7 mouse cellular contexts compared by ENCODE assay signal in genomic region chr7:89980133-89980484, GRCm38 (mm10). TPM values are rescaled to one million over a fixed set of nuclear protein-coding genes. Genes with fewer than 3 reads are reported as not detected.
A peak's percentile ranks its signal among the peaks of the same experiment; 100 is the strongest.
DNase-seq lines count a peak whose midpoint lies in the region; ATAC-seq and TF ChIP-seq lines count a peak whose summit lies in the region.

No protein-coding gene starts in this region.

- no peak for DNase-seq in lung, postnatal 0 days (ENCODE audit: low spot score)
- DNase-seq in lung, postnatal 25 days (ENCODE audit: low spot score), result no peak
- DNase-seq in adrenal gland, postnatal 14 days, result no peak
- DNase-seq in cerebellum, adult 18-20 months, result no peak

- no peaks in the 10 kb centered on the region for H3K9me3 ChIP-seq in lung, postnatal 0 days (ENCODE audit: low read length)
- no peaks in the 10 kb centered on the region for H3K9me3 ChIP-seq in erythroblast, embryonic 14.5 days (ENCODE audit: control insufficient read depth, low read length)
- no peaks in the 10 kb centered on the region for H3K9me3 ChIP-seq in limb, embryonic 13.5 days
- no peaks in the 10 kb centered on the region for H3K9me3 ChIP-seq in stomach, embryonic 15.5 days

- H3K27ac ChIP-seq in lung, postnatal 0 days (ENCODE audit: low read length), result peak overlapping the region; percentile 97
- peak overlapping the region; percentile 99 for H3K27ac ChIP-seq in limb, embryonic 13.5 days
- peak overlapping the region; percentile 100 for H3K27ac ChIP-seq in stomach, embryonic 15.5 days

- ATAC-seq in lung, postnatal 0 days, result peak; percentile 46
- ATAC-seq in limb, embryonic 13.5 days (ENCODE audit: low FRiP score, low read depth), result no peak
- ATAC-seq in stomach, embryonic 15.5 days (ENCODE audit: insufficient read depth, low FRiP score, low read depth), result peak; percentile 41

- no peaks in the 10 kb centered on the region for H3K36me3 ChIP-seq in lung, postnatal 0 days (ENCODE audit: insufficient read depth, low read length)
- peaks cover 35% of the 10 kb centered on the region for H3K36me3 ChIP-seq in erythroblast, embryonic 14.5 days (ENCODE audit: control insufficient read depth)
- peaks cover 15% of the 10 kb centered on the region for H3K36me3 ChIP-seq in limb, embryonic 13.5 days
- H3K36me3 ChIP-seq in stomach, embryonic 15.5 days, result peaks cover 11% of the 10 kb centered on the region

- peak overlapping the region; percentile 81 for H3K4me2 ChIP-seq in lung, postnatal 0 days (replicated peaks; ENCODE audit: low read depth, low read length)
- H3K4me2 ChIP-seq in limb, embryonic 13.5 days (replicated peaks), result peak overlapping the region; percentile 70
- H3K4me2 ChIP-seq in stomach, embryonic 15.5 days, result peak overlapping the region; percentile 63

- peak overlapping the region; percentile 69 for H3K4me3 ChIP-seq in lung, postnatal 0 days (ENCODE audit: low read depth, low read length)
- H3K4me3 ChIP-seq in erythroblast, embryonic 14.5 days (replicated peaks), result peak overlapping the region; percentile 100
- peak overlapping the region; percentile 74 for H3K4me3 ChIP-seq in limb, embryonic 13.5 days
- H3K4me3 ChIP-seq in stomach, embryonic 15.5 days (replicated peaks), result peak overlapping the region; percentile 86

- no peak for TF ChIP-seq CTCF in lung, postnatal 0 days (IDR thresholded peaks at IDR 0.05)

- under 1% methylated on average over 30 of the region's 31 CpGs for WGBS in lung, postnatal 0 days
- under 1% methylated on average over 31 of the region's 31 CpGs for WGBS in limb, embryonic 13.5 days
- WGBS in stomach, embryonic 15.5 days, result under 1% methylated on average over 31 of the region's 31 CpGs

- peak overlapping the region; percentile 81 for H3K9ac ChIP-seq in lung, postnatal 0 days (replicated peaks; ENCODE audit: low read depth)
- H3K9ac ChIP-seq in limb, embryonic 13.5 days, result peak overlapping the region; percentile 87
- H3K9ac ChIP-seq in stomach, embryonic 15.5 days, result peak overlapping the region; percentile 82

- H3K27me3 ChIP-seq in lung, postnatal 0 days (replicated peaks; ENCODE audit: insufficient read depth, low read length), result no peaks in the 10 kb centered on the region
- no peaks in the 10 kb centered on the region for H3K27me3 ChIP-seq in erythroblast, embryonic 14.5 days (ENCODE audit: control insufficient read depth)
- no peaks in the 10 kb centered on the region for H3K27me3 ChIP-seq in limb, embryonic 13.5 days
- H3K27me3 ChIP-seq in stomach, embryonic 15.5 days (replicated peaks), result no peaks in the 10 kb centered on the region

- peaks cover 3% of the 10 kb centered on the region; the same call in 1 of the 2 replicates for H3K4me1 ChIP-seq in lung, postnatal 0 days (ENCODE audit: insufficient read depth, low read depth, low read length)
- H3K4me1 ChIP-seq in erythroblast, embryonic 14.5 days (ENCODE audit: control insufficient read depth), result peaks cover 36% of the 10 kb centered on the region
- peaks cover 15% of the 10 kb centered on the region for H3K4me1 ChIP-seq in limb, embryonic 13.5 days
- H3K4me1 ChIP-seq in stomach, embryonic 15.5 days, result 0 out of 2 replicates have a peak, but pooled peaks cover 6% of the 10 kb centered on the region

- TF ChIP-seq EP300 in lung, postnatal 0 days (IDR thresholded peaks at IDR 0.05), result no peak

RNA-seq across cellular contexts. Expression of gene Eed, which starts 0.7 kb away (rescaled TPM):
- 35.6 and 36.1 TPM in 2 replicates for polyA plus RNA-seq in lung, postnatal 0 days (2015; fragmentation: Nextera tagmentation; extraction: Ambion mirVana)
- polyA plus RNA-seq in erythroblast, embryonic 14.5 days (2012), result 4.5 and 5.0 TPM in 2 replicates
- polyA plus RNA-seq in limb, embryonic 13.5 days (2015; fragmentation: Nextera tagmentation; extraction: Ambion mirVana), result 77.8 TPM in 2 replicates
- 68.5 and 71.8 TPM in 2 replicates for polyA plus RNA-seq in stomach, embryonic 15.5 days (2015; fragmentation: Nextera tagmentation; extraction: Ambion mirVana)
- 53.0 and 63.1 TPM in 2 replicates for total RNA-seq in adrenal gland, postnatal 14 days (2021)

RNA-seq across cellular contexts. Expression of gene Hikeshi, which starts 39.1 kb away (rescaled TPM):
- 70.6 and 78.0 TPM in 2 replicates for polyA plus RNA-seq in lung, postnatal 0 days (2015; fragmentation: Nextera tagmentation; extraction: Ambion mirVana)
- polyA plus RNA-seq in erythroblast, embryonic 14.5 days (2012), result 1.1 and 2.1 TPM in 2 replicates
- 124 and 134 TPM in 2 replicates for polyA plus RNA-seq in limb, embryonic 13.5 days (2015; fragmentation: Nextera tagmentation; extraction: Ambion mirVana)
- 134 and 145 TPM in 2 replicates for polyA plus RNA-seq in stomach, embryonic 15.5 days (2015; fragmentation: Nextera tagmentation; extraction: Ambion mirVana)
- 46.7 and 55.2 TPM in 2 replicates for total RNA-seq in adrenal gland, postnatal 14 days (2021)

Comparison
In these comparisons a context has a peak if more than half of its experiments do, and no peak if none do; other contexts are left out.
1. RNA of gene Hikeshi, which starts 39.1 kb away (polyA plus RNA-seq): 124 to 134 TPM in limb, embryonic 13.5 days, 134 to 145 TPM in stomach, embryonic 15.5 days and 70.6 to 78.0 TPM in lung, postnatal 0 days; 1.1 to 2.1 TPM in erythroblast, embryonic 14.5 days; every median in the first group is over 10 times any median in the second.
2. Peak in every context shown above with its lines, with median percentiles within 50 percentile points of each other: H3K27ac ChIP-seq, H3K4me2 ChIP-seq, H3K4me3 ChIP-seq and H3K9ac ChIP-seq.